In the genomic region with DNA sequence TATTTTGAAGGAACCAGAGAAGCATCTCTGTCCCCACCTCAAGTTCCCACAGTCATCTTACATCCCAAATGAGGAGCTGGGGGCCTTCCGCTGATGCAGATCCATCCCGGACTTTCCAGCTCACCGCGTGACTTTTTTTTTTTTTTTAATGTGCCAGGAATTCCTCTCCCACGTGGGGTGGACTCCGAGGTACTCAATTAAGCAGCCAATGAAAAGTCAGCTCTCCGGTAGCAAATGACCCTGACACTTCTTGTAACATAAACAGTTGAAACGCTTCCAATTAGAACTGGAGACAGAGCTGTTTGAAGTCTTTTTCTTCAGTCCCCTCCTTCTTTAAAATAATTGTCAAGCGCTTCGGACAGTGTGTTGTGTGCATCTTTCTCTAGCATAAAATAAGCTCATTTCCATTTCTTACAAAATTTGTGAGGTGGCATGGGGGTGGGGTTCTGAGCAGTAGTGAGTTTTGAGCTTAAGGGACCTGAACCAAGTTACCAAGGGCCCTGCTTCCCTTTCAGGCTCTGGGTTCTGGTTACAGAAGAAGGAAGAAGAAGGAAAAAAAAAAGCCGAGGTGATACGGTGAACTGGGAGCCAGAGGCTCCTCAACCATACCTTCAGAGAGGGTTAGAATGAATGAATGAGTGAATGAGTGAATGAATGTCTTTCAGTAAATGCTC, we compare ENCODE assay signal across 8 mouse cellular contexts. TPM values are rescaled to one million over a fixed set of nuclear protein-coding genes. Genes with fewer than 3 reads are reported as not detected.
DNase-seq lines count a peak whose midpoint lies in the region; ATAC-seq and TF ChIP-seq lines count a peak whose summit lies in the region.

No protein-coding gene starts in this region.

- peak overlapping the region; percentile 52 for H3K4me2 ChIP-seq in forebrain, embryonic 16.5 days (ENCODE audit: low read length)
- H3K4me2 ChIP-seq in liver, embryonic 14.5 days (ENCODE audit: low read depth): peak overlapping the region; percentile 99
- peak overlapping the region; percentile 55 for H3K4me2 ChIP-seq in neural tube, embryonic 15.5 days

- peaks cover 2 to 8% of the 10 kb centered on the region in 2 experiments; a peak in 3 of 4 replicates for H3K27me3 ChIP-seq in MEL (ENCODE audit: control insufficient read depth in 1 of 2, insufficient read depth in 2 of 2, low read length in 2 of 2)
- H3K27me3 ChIP-seq in forebrain, embryonic 16.5 days (replicated peaks; ENCODE audit: control insufficient read depth, insufficient read depth, low read length): peaks cover 11% of the 10 kb centered on the region
- H3K27me3 ChIP-seq in liver, embryonic 14.5 days (ENCODE audit: control insufficient read depth, insufficient read depth, low read length): peaks cover 71% of the 10 kb centered on the region
- H3K27me3 ChIP-seq in neural tube, embryonic 15.5 days (replicated peaks): peaks cover 29% of the 10 kb centered on the region
- peaks cover 4% of the 10 kb centered on the region; the same call in 1 of the 2 replicates for H3K27me3 ChIP-seq in thymus, adult 2 months (ENCODE audit: control insufficient read depth, insufficient read depth, low read length)

- H3K79me2 ChIP-seq in MEL (ENCODE audit: control insufficient read depth, insufficient read depth, low read length, poor library complexity): peaks cover 23% of the 10 kb centered on the region

- peaks cover 0 to 11% of the 10 kb centered on the region in 2 experiments; a peak in 2 of 4 replicates for H3K36me3 ChIP-seq in MEL (ENCODE audit: control insufficient read depth in 1 of 2, insufficient read depth in 2 of 2, low read length in 2 of 2)
- H3K36me3 ChIP-seq in forebrain, embryonic 16.5 days (ENCODE audit: control insufficient read depth, insufficient read depth): no peaks in the 10 kb centered on the region
- H3K36me3 ChIP-seq in liver, embryonic 14.5 days (replicated peaks; ENCODE audit: control insufficient read depth, insufficient read depth, low read depth): no peaks in the 10 kb centered on the region
- no peaks in the 10 kb centered on the region for H3K36me3 ChIP-seq in neural tube, embryonic 15.5 days
- H3K36me3 ChIP-seq in thymus, adult 2 months (ENCODE audit: control insufficient read depth, insufficient read depth, low read length): no peaks in the 10 kb centered on the region

- H3K9ac ChIP-seq in MEL (ENCODE audit: control insufficient read depth, low read depth, low read length, poor library complexity, severe bottlenecking): peak overlapping the region; percentile 15; the same call in 1 of the 2 replicates
- H3K9ac ChIP-seq in forebrain, embryonic 16.5 days (replicated peaks; ENCODE audit: low read depth, low read length): no peak overlapping the region
- H3K9ac ChIP-seq in liver, embryonic 14.5 days (replicated peaks): no peak overlapping the region
- H3K9ac ChIP-seq in neural tube, embryonic 15.5 days (replicated peaks): no peak overlapping the region

- under 1% methylated on average over 12 of the region's 12 CpGs for WGBS in forebrain, embryonic 16.5 days
- 3% methylated on average over 12 of the region's 12 CpGs for WGBS in liver, embryonic 14.5 days (ENCODE audit: insufficient replicate concordance)
- 2% methylated on average over 12 of the region's 12 CpGs for WGBS in neural tube, embryonic 15.5 days
- 25% methylated on average over 12 of the region's 12 CpGs for WGBS in thymus, adult 2 months

- TF ChIP-seq CTCF in MEL (IDR thresholded peaks at IDR 0.05 in 2 of 3, conservative IDR thresholded peaks at IDR 0.05 in 1 of 3; ENCODE audit: control insufficient read depth in 1 of 3, insufficient read depth in 1 of 3, low read depth in 2 of 3, low read length in 3 of 3, poor library complexity in 1 of 3, severe bottlenecking in 1 of 3): no peak
- TF ChIP-seq CTCF in liver, embryonic 14.5 days (IDR thresholded peaks at IDR 0.05; ENCODE audit: low read depth): no peak
- no peak for TF ChIP-seq CTCF in thymus, adult 2 months (IDR thresholded peaks at IDR 0.05; ENCODE audit: borderline replicate concordance, control insufficient read depth, extremely low read depth, insufficient read depth, low read length, poor library complexity)

- TF ChIP-seq RAD21 in MEL (IDR thresholded peaks at IDR 0.05; ENCODE audit: low read depth, low read length): no peak

- peak overlapping the region in 1 of 2 experiments; percentile 25; a peak in 2 of 4 replicates for H3K4me3 ChIP-seq in MEL (ENCODE audit: control insufficient read depth in 1 of 2, insufficient read depth in 1 of 2, low read depth in 2 of 2, low read length in 2 of 2)
- H3K4me3 ChIP-seq in forebrain, embryonic 16.5 days (replicated peaks; ENCODE audit: low read length): peak overlapping the region; percentile 32; the same call in 1 of the 2 replicates
- H3K4me3 ChIP-seq in liver, embryonic 14.5 days (ENCODE audit: insufficient read depth in 1 of 2, low read depth in 2 of 2, low read length in 2 of 2): no peak overlapping the region
- H3K4me3 ChIP-seq in neural tube, embryonic 15.5 days (replicated peaks): no peak overlapping the region
- no peak overlapping the region for H3K4me3 ChIP-seq in thymus, adult 2 months (ENCODE audit: control insufficient read depth, insufficient read depth, low read length)

- no peaks in the 10 kb centered on the region for H3K9me3 ChIP-seq in MEL (replicated peaks; ENCODE audit: insufficient read depth, low read length)
- no peaks in the 10 kb centered on the region for H3K9me3 ChIP-seq in forebrain, embryonic 16.5 days (ENCODE audit: control insufficient read depth, low read length)
- no peaks in the 10 kb centered on the region for H3K9me3 ChIP-seq in liver, embryonic 14.5 days (ENCODE audit: control insufficient read depth, low read length)
- H3K9me3 ChIP-seq in neural tube, embryonic 15.5 days (replicated peaks): no peaks in the 10 kb centered on the region

- TF ChIP-seq EP300 in MEL (IDR thresholded peaks at IDR 0.05; ENCODE audit: low read depth in 1 of 2, low read length in 2 of 2): no peak
- TF ChIP-seq EP300 in liver, embryonic 14.5 days (IDR thresholded peaks at IDR 0.05; ENCODE audit: low read depth): no peak

- peak; percentile 59 for DNase-seq in MEL (ENCODE audit: low read depth, low spot score)
- peak; percentile 61 for DNase-seq in adrenal gland, postnatal 25 days
- peak; percentile 97 for DNase-seq in hindlimb bud, embryonic 11.5 days (ENCODE audit: extremely low spot score, low read depth, low spot score)
- no peak for DNase-seq in liver, embryonic 14.5 days (ENCODE audit: low read depth in 3 of 3, low spot score in 3 of 3)
- no peak for DNase-seq in thymus, adult 2 months
- no peak for DNase-seq in layer of hippocampus, adult 9-10 months (ENCODE audit: low spot score)

- H3K4me1 ChIP-seq in MEL (ENCODE audit: control insufficient read depth in 1 of 2, insufficient read depth in 2 of 2, low read length in 2 of 2): peaks cover 0 to 14% of the 10 kb centered on the region in 2 experiments; a peak in 1 of 4 replicates
- peaks cover 30% of the 10 kb centered on the region for H3K4me1 ChIP-seq in forebrain, embryonic 16.5 days (replicated peaks; ENCODE audit: control insufficient read depth, insufficient read depth, low read length)
- peaks cover 11 to 20% of the 10 kb centered on the region in 2 experiments; a peak in 3 of 4 replicates for H3K4me1 ChIP-seq in liver, embryonic 14.5 days (replicated peaks; ENCODE audit: control insufficient read depth in 2 of 2, insufficient read depth in 2 of 2, low read length in 1 of 2)
- H3K4me1 ChIP-seq in neural tube, embryonic 15.5 days: peaks cover 42% of the 10 kb centered on the region
- H3K4me1 ChIP-seq in thymus, adult 2 months (replicated peaks; ENCODE audit: control insufficient read depth, insufficient read depth, low read length): peaks cover 14% of the 10 kb centered on the region

- no peak for TF ChIP-seq POLR2A in MEL (IDR thresholded peaks at IDR 0.05; ENCODE audit: control insufficient read depth in 1 of 2, insufficient read depth in 1 of 2, low read depth in 1 of 2, low read length in 2 of 2, poor library complexity in 1 of 2)
- no peak for TF ChIP-seq POLR2A in thymus, adult 2 months (IDR thresholded peaks at IDR 0.05; ENCODE audit: control insufficient read depth, extremely low read depth, insufficient read depth, low read length, poor library complexity)

- ATAC-seq in forebrain, embryonic 16.5 days: no peak
- ATAC-seq in liver, embryonic 14.5 days (ENCODE audit: insufficient read depth): no peak
- no peak for ATAC-seq in neural tube, embryonic 15.5 days (ENCODE audit: low FRiP score)

- no peak overlapping the region for H3K27ac ChIP-seq in MEL (ENCODE audit: control insufficient read depth, low read depth, low read length)
- peak overlapping the region; percentile 67 for H3K27ac ChIP-seq in forebrain, embryonic 16.5 days (ENCODE audit: low read length)
- no peak overlapping the region for H3K27ac ChIP-seq in liver, embryonic 14.5 days
- peak overlapping the region; percentile 66 for H3K27ac ChIP-seq in neural tube, embryonic 15.5 days (replicated peaks)
- H3K27ac ChIP-seq in thymus, adult 2 months (ENCODE audit: control insufficient read depth, insufficient read depth, low read length): no peak overlapping the region

TF ChIP-seq in MEL, 35 proteins besides CTCF, POLR2A, EP300 and RAD21:
- TF ChIP-seq BHLHE40 (IDR thresholded peaks at IDR 0.05; ENCODE audit: borderline replicate concordance, low read depth, low read length): peak; percentile 63
- no peak for TF ChIP-seq TCF12 (IDR thresholded peaks at IDR 0.05; ENCODE audit: low read depth, low read length)
- peak; percentile 96 for TF ChIP-seq ZNF384 (IDR thresholded peaks at IDR 0.05; ENCODE audit: low read depth, low read length)
- peak; percentile 46; the same call in 1 of the 2 replicates for TF ChIP-seq MXI1 (IDR thresholded peaks at IDR 0.05; ENCODE audit: low read depth, low read length)
- no peak for TF ChIP-seq KAT2A (conservative IDR thresholded peaks at IDR 0.05; ENCODE audit: low read depth, low read length)
- TF ChIP-seq SIN3A (IDR thresholded peaks at IDR 0.05; ENCODE audit: low read length): peak; percentile 72

RNA-seq across cellular contexts. Expression of a gene that starts 3.5 kb away (rescaled TPM):
- 20.3 and 28.4 TPM in 2 replicates for total RNA-seq in MEL (2012; rRNA removed)
- polyA plus RNA-seq in MEL (2012; ENCODE audit: insufficient read depth in 1 of 2, insufficient read length in 2 of 2, low read depth in 1 of 2, low replicate concordance in 2 of 2, missing spikeins in 1 of 2): 10 to 100 TPM in 1 of 2 experiments, not detected in 1; 26.8 TPM
- 137 and 157 TPM in 2 replicates for total RNA-seq in adrenal gland, postnatal 25 days (2021)
- polyA plus RNA-seq in forebrain, embryonic 16.5 days (2015; fragmentation: Nextera tagmentation; extraction: Ambion mirVana): 36.8 and 42.5 TPM in 2 replicates
- polyA plus RNA-seq in liver, embryonic 14.5 days (2012; rRNA removed): 4.6 and 4.7 TPM in 2 replicates
- polyA plus RNA-seq in liver, embryonic 14.5 days (2014; fragmentation: Nextera tagmentation; extraction: Ambion mirVana): 2.7 and 2.9 TPM in 2 replicates
- 20.5 and 24.2 TPM in 2 replicates for polyA plus RNA-seq in neural tube, embryonic 15.5 days (2015; fragmentation: Nextera tagmentation; extraction: Ambion mirVana)
- polyA plus RNA-seq in thymus, adult 2 months (2012; rRNA removed): 205 and 254 TPM in 2 replicates

Comparison
In these comparisons a context has a peak if more than half of its experiments do, and no peak if none do; other contexts are left out.
1. DNase-seq: peak in MEL (single experiment), adrenal gland, postnatal 25 days (single experiment) and hindlimb bud, embryonic 11.5 days (single experiment); none in liver, embryonic 14.5 days (0 of 3), thymus, adult 2 months (single experiment) and layer of hippocampus, adult 9-10 months (single experiment).
2. H3K27ac ChIP-seq: peak in forebrain, embryonic 16.5 days (single experiment) and neural tube, embryonic 15.5 days (single experiment); none in MEL (single experiment), liver, embryonic 14.5 days (single experiment) and thymus, adult 2 months (single experiment).
3. Peak in every context shown above with its lines, with median percentiles within 50 percentile points of each other: H3K4me2 ChIP-seq.